Comparison of ENCODE assay signal across 15 mouse cellular contexts in genomic region chr2:160990339-160991070, GRCm38 (mm10).
A peak's percentile ranks its signal among the peaks of the same experiment; 100 is the strongest.
DNase-seq lines count a peak whose midpoint lies in the region; ATAC-seq lines count a peak whose summit lies in the region.
"Had no signal": no experiment of that assay in that cellular context is flagged by ENCODE, and none has a peak within 500 bp of the region (broad histone marks: within the 10 kb centered on the region; RNA-seq: fewer than 3 reads in every experiment).

No protein-coding gene starts in this region.

- WGBS in heart, embryonic 15.5 days, result 56% methylated on average over 6 of the region's 6 CpGs
- WGBS in lung, embryonic 15.5 days, result 59% methylated on average over 6 of the region's 6 CpGs
- 51% methylated on average over 6 of the region's 6 CpGs for WGBS in intestine, embryonic 15.5 days
- 54% methylated on average over 6 of the region's 6 CpGs for WGBS in stomach, embryonic 16.5 days
- WGBS in midbrain, embryonic 14.5 days, result 91% methylated on average over 6 of the region's 6 CpGs

- DNase-seq in heart, postnatal 14 days, result no peak
- DNase-seq in lung, postnatal 14 days, result no peak
- DNase-seq in midbrain, embryonic 14.5 days, result no peak
- no peak for DNase-seq in urinary bladder, postnatal 14 days (ENCODE audit: low spot score)
- DNase-seq: cerebellum, adult 11 months; forebrain, postnatal 0 days; gastrocnemius, postnatal 25 days; layer of hippocampus, postnatal 36 days had no signal

- H3K4me1 ChIP-seq in heart, embryonic 15.5 days (replicated peaks), result peaks cover 16% of the 10 kb centered on the region
- no peaks in the 10 kb centered on the region for H3K4me1 ChIP-seq in lung, embryonic 15.5 days
- no peaks in the 10 kb centered on the region for H3K4me1 ChIP-seq in intestine, embryonic 15.5 days (replicated peaks)
- no peaks in the 10 kb centered on the region for H3K4me1 ChIP-seq in stomach, embryonic 16.5 days (ENCODE audit: control insufficient read depth, insufficient read depth, low read length)
- H3K4me1 ChIP-seq in midbrain, embryonic 14.5 days (ENCODE audit: control insufficient read depth, insufficient read depth, low read length), result no peaks in the 10 kb centered on the region
- H3K4me1 ChIP-seq: neural tube, embryonic 13.5 days had no signal

- peak overlapping the region; percentile 69 for H3K27ac ChIP-seq in heart, embryonic 15.5 days
- H3K27ac ChIP-seq in lung, embryonic 15.5 days, result peak overlapping the region; percentile 49
- no peak overlapping the region for H3K27ac ChIP-seq in intestine, embryonic 15.5 days
- 0 out of 2 replicates have a peak overlapping the region, but pooled peaks have one; percentile 27 for H3K27ac ChIP-seq in stomach, embryonic 16.5 days (ENCODE audit: low read length)
- no peak overlapping the region for H3K27ac ChIP-seq in midbrain, embryonic 14.5 days (replicated peaks; ENCODE audit: low read depth, low read length)
- H3K27ac ChIP-seq: neural tube, embryonic 13.5 days had no signal

- H3K4me3 ChIP-seq in heart, embryonic 15.5 days, result no peak overlapping the region
- H3K4me3 ChIP-seq in lung, embryonic 15.5 days, result no peak overlapping the region
- no peak overlapping the region for H3K4me3 ChIP-seq in intestine, embryonic 15.5 days (replicated peaks)
- H3K4me3 ChIP-seq in stomach, embryonic 16.5 days (replicated peaks; ENCODE audit: low read length), result no peak overlapping the region
- H3K4me3 ChIP-seq in midbrain, embryonic 14.5 days (replicated peaks; ENCODE audit: low read depth, low read length), result no peak overlapping the region
- H3K4me3 ChIP-seq: erythroblast, embryonic 14.5 days; neural tube, embryonic 13.5 days had no signal

- no peaks in the 10 kb centered on the region for H3K27me3 ChIP-seq in heart, embryonic 15.5 days
- no peaks in the 10 kb centered on the region for H3K27me3 ChIP-seq in lung, embryonic 15.5 days
- H3K27me3 ChIP-seq in intestine, embryonic 15.5 days (replicated peaks), result no peaks in the 10 kb centered on the region
- H3K27me3 ChIP-seq in stomach, embryonic 16.5 days (ENCODE audit: control insufficient read depth, insufficient read depth, low read length), result no peaks in the 10 kb centered on the region
- H3K27me3 ChIP-seq in midbrain, embryonic 14.5 days (ENCODE audit: control insufficient read depth, insufficient read depth, low read length), result no peaks in the 10 kb centered on the region
- H3K27me3 ChIP-seq: neural tube, embryonic 13.5 days had no signal

- intact Hi-C loops in heart, postnatal 14 days (cut with DNase I), result no loop called here

- H3K36me3 ChIP-seq in heart, embryonic 15.5 days, result peaks cover 23% of the 10 kb centered on the region
- peaks cover 58% of the 10 kb centered on the region for H3K36me3 ChIP-seq in lung, embryonic 15.5 days
- peaks cover 9% of the 10 kb centered on the region; the same call in 1 of the 2 replicates for H3K36me3 ChIP-seq in intestine, embryonic 15.5 days
- peaks cover 21% of the 10 kb centered on the region; the same call in 1 of the 2 replicates for H3K36me3 ChIP-seq in stomach, embryonic 16.5 days (ENCODE audit: control insufficient read depth, insufficient read depth, low read length)
- peaks cover 61% of the 10 kb centered on the region for H3K36me3 ChIP-seq in midbrain, embryonic 14.5 days (ENCODE audit: control insufficient read depth, insufficient read depth, low read length)

- H3K4me2 ChIP-seq in heart, embryonic 15.5 days, result no peak overlapping the region
- no peak overlapping the region for H3K4me2 ChIP-seq in lung, embryonic 15.5 days
- no peak overlapping the region for H3K4me2 ChIP-seq in intestine, embryonic 15.5 days (replicated peaks)
- no peak overlapping the region for H3K4me2 ChIP-seq in stomach, embryonic 16.5 days (ENCODE audit: low read depth, low read length)
- no peak overlapping the region for H3K4me2 ChIP-seq in midbrain, embryonic 14.5 days (ENCODE audit: low read length)
- H3K4me2 ChIP-seq: neural tube, embryonic 13.5 days had no signal

- peak; percentile 58; the same call in 1 of the 2 replicates for ATAC-seq in heart, embryonic 15.5 days (replicated peaks; ENCODE audit: insufficient number of reproducible peaks, insufficient read depth, low FRiP score, low read depth)
- ATAC-seq in lung, embryonic 15.5 days (ENCODE audit: borderline replicate concordance, extremely low read depth, low FRiP score, low TSS enrichment), result no peak
- ATAC-seq in intestine, embryonic 15.5 days, result 0 out of 2 replicates have a peak, but pooled peaks have one; percentile 49
- ATAC-seq in stomach, embryonic 16.5 days (ENCODE audit: insufficient read depth, low FRiP score), result peak; percentile 62; the same call in 1 of the 2 replicates
- ATAC-seq in midbrain, embryonic 14.5 days (ENCODE audit: low FRiP score, low TSS enrichment), result no peak
- ATAC-seq: forebrain, postnatal 0 days; hindbrain, embryonic 16.5 days had no signal

- no peaks in the 10 kb centered on the region for H3K9me3 ChIP-seq in heart, embryonic 15.5 days (replicated peaks)
- no peaks in the 10 kb centered on the region for H3K9me3 ChIP-seq in lung, embryonic 15.5 days
- no peaks in the 10 kb centered on the region for H3K9me3 ChIP-seq in intestine, embryonic 15.5 days
- no peaks in the 10 kb centered on the region for H3K9me3 ChIP-seq in stomach, embryonic 16.5 days (replicated peaks; ENCODE audit: control insufficient read depth, low read length)
- H3K9me3 ChIP-seq in midbrain, embryonic 14.5 days (ENCODE audit: control insufficient read depth, low read length), result no peaks in the 10 kb centered on the region
- H3K9me3 ChIP-seq: neural tube, embryonic 13.5 days had no signal

- H3K9ac ChIP-seq in heart, embryonic 15.5 days, result no peak overlapping the region
- no peak overlapping the region for H3K9ac ChIP-seq in lung, embryonic 15.5 days
- H3K9ac ChIP-seq in intestine, embryonic 15.5 days, result no peak overlapping the region
- no peak overlapping the region for H3K9ac ChIP-seq in stomach, embryonic 16.5 days (ENCODE audit: low read length)
- H3K9ac ChIP-seq in midbrain, embryonic 14.5 days (replicated peaks; ENCODE audit: low read length), result no peak overlapping the region
- H3K9ac ChIP-seq: forebrain, postnatal 0 days; neural tube, embryonic 13.5 days had no signal

Comparison
In these comparisons a context has a peak if more than half of its experiments do, and no peak if none do; other contexts are left out.
1. ATAC-seq: peak in heart, embryonic 15.5 days (single experiment), intestine, embryonic 15.5 days (single experiment) and stomach, embryonic 16.5 days (single experiment); none in lung, embryonic 15.5 days (single experiment) and midbrain, embryonic 14.5 days (single experiment).
2. H3K27ac ChIP-seq: peak in heart, embryonic 15.5 days (single experiment), lung, embryonic 15.5 days (single experiment) and stomach, embryonic 16.5 days (single experiment); none in intestine, embryonic 15.5 days (single experiment) and midbrain, embryonic 14.5 days (single experiment).